Mouse (Mus musculus) stomach, postnatal 0 days (tissue): ENCODE data around the gene 1700009N14Rik.

Source experiments
- CTCF ChIP-seq: IDR thresholded peaks from 2 replicates; pipeline ENCODE4 v1.5.1; 2016; ENCODE audit warnings: antibody characterized with exemption, low read depth, mild to moderate bottlenecking, moderate library complexity
- EP300 ChIP-seq: optimal IDR thresholded peaks from 2 replicates; pipeline ENCODE3; 2016; ENCODE audit warnings: antibody characterized with exemption

DNA sequence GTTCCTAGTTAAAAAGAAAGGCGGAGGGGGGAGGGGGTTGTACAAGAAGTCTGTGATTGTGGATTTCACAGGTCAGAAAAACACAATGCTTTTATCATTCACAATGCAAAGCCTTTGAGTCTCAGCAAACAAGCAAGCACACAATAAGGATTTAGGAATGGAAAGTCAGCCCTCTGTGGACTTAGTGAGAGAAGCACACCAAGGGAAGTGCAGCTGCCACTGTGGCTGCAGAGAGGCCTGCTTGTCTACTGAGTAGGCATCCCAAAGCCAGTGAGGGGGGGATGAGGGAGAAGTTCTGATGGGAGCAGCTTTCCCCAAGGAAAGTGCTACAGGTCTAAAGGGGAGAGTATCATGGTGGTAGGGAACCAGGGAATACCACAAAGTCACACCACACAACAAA lies 45.8 kb downstream of the 1700009N14Rik start:
- TF ChIP-seq CTCF = no peak
- no peak for TF ChIP-seq EP300
